Mouse (Mus musculus): ENCODE data around the gene Rbm43. TPM values are rescaled to one million over a fixed set of nuclear protein-coding genes. Genes with fewer than 3 reads are reported as not detected.

Gene Rbm43
- polyA plus RNA-seq, 1 experiment from 2014 or later, result 19.0 TPM

GRCm38 (mm10) chr2:51953648-51954204, 18.8 kb upstream of the Rbm43 start:
- Histone ChIP-seq H3K4me1 (ENCODE audit: control insufficient read depth, insufficient read depth, low read length) (no peaks in the 10 kb centered on the region), H3K4me2 (replicated peaks; ENCODE audit: low read depth, low read length) (no peak overlapping the region), H3K4me3 (ENCODE audit: low read depth, low read length) (no peak overlapping the region), H3K9ac (replicated peaks; ENCODE audit: low read depth, low read length) (no peak overlapping the region), H3K27ac (ENCODE audit: low read length) (no peak overlapping the region), H3K36me3 (ENCODE audit: control insufficient read depth, insufficient read depth, low read length) (no peaks in the 10 kb centered on the region), H3K27me3 (ENCODE audit: control insufficient read depth, insufficient read depth, low read length) (no peaks in the 10 kb centered on the region), H3K9me3 (ENCODE audit: control insufficient read depth, low read depth, low read length) (no peaks in the 10 kb centered on the region)
- ATAC-seq (ENCODE audit: insufficient number of reproducible peaks, insufficient read depth, low FRiP score, low read depth), result no peak
- WGBS, result 84% methylated on average over 7 of the region's 7 CpGs

DNA sequence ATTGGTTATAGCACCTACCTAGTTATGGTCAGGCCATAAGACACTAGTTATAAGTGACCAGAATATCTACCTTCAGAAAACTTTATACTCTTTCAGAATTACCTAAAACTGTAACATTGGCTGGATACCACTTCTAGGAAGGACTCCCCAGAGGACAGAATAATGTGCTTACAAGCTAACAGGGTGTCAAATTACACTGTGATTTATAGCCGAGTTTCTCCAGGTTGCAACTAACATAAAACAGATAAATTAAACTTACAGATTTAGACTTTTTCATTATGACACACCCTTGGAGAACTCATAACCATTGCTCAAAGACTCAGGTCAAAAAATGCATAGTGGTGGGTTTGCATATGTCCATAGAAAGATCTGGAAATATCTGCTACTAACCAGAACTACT, 15.9 kb upstream of the Rbm43 start:
- Histone ChIP-seq H3K27me3 (ENCODE audit: control insufficient read depth, insufficient read depth, low read length) (no peaks in the 10 kb centered on the region), H3K9me3 (ENCODE audit: control insufficient read depth, low read depth, low read length) (no peaks in the 10 kb centered on the region), H3K9ac (replicated peaks; ENCODE audit: low read depth, low read length) (no peak overlapping the region), H3K36me3 (ENCODE audit: control insufficient read depth, insufficient read depth, low read length) (no peaks in the 10 kb centered on the region), H3K4me2 (replicated peaks; ENCODE audit: low read depth, low read length) (no peak overlapping the region), H3K27ac (ENCODE audit: low read length) (no peak overlapping the region), H3K4me1 (ENCODE audit: control insufficient read depth, insufficient read depth, low read length) (no peaks in the 10 kb centered on the region), H3K4me3 (ENCODE audit: low read depth, low read length) (no peak overlapping the region)
- no peak for ATAC-seq (ENCODE audit: insufficient number of reproducible peaks, insufficient read depth, low FRiP score, low read depth)
- 30% methylated on average over 1 of the region's 1 CpGs for WGBS

- Histone ChIP-seq H3K9me3 (ENCODE audit: control insufficient read depth, low read depth, low read length) (no peaks in the 10 kb centered on the region), H3K4me2 (replicated peaks; ENCODE audit: low read depth, low read length) (no peak overlapping the region), H3K27me3 (ENCODE audit: control insufficient read depth, insufficient read depth, low read length) (no peaks in the 10 kb centered on the region), H3K9ac (replicated peaks; ENCODE audit: low read depth, low read length) (no peak overlapping the region), H3K4me1 (ENCODE audit: control insufficient read depth, insufficient read depth, low read length) (no peaks in the 10 kb centered on the region), H3K36me3 (ENCODE audit: control insufficient read depth, insufficient read depth, low read length) (no peaks in the 10 kb centered on the region), H3K27ac (ENCODE audit: low read length) (no peak overlapping the region), H3K4me3 (ENCODE audit: low read depth, low read length) (no peak overlapping the region)
- ATAC-seq (ENCODE audit: insufficient number of reproducible peaks, insufficient read depth, low FRiP score, low read depth), result no peak
- WGBS, result 61% methylated on average over 6 of the region's 6 CpGs
Measured at GRCm38 (mm10) chr2:51948105-51948830, 13.3 kb upstream of the Rbm43 start.

DNA sequence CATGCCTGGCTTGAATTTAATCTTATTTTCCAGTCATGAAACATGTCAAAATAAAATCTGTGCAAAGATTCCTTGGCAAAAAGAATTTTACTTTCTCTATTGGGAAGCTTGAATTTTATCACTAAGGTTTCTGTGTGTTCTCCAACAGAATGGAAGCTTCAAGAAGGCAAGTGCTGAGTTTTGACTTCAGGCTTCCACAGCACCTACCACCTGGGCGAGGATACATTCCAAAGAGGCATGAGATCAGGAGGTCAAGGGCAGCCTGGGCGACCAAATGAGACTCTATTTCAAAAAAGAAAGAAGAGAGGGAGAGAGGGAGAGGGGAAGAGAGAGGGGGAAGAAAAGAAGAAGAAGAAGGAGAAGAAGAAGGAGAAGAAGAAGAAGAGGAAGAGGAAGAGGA, 10.8 kb upstream of the Rbm43 start:
- H3K36me3 ChIP-seq (ENCODE audit: control insufficient read depth, insufficient read depth, low read length), result no peaks in the 10 kb centered on the region
- no peaks in the 10 kb centered on the region for H3K9me3 ChIP-seq (ENCODE audit: control insufficient read depth, low read depth, low read length)
- H3K27me3 ChIP-seq (ENCODE audit: control insufficient read depth, insufficient read depth, low read length), result no peaks in the 10 kb centered on the region
- no peaks in the 10 kb centered on the region for H3K4me1 ChIP-seq (ENCODE audit: control insufficient read depth, insufficient read depth, low read length)
- no peak overlapping the region for H3K4me3 ChIP-seq (ENCODE audit: low read depth, low read length)
- no peak for ATAC-seq (ENCODE audit: insufficient number of reproducible peaks, insufficient read depth, low FRiP score, low read depth)
- H3K4me2 ChIP-seq (replicated peaks; ENCODE audit: low read depth, low read length), result no peak overlapping the region
- 55% methylated on average over 2 of the region's 2 CpGs for WGBS
- no peak overlapping the region for H3K27ac ChIP-seq (ENCODE audit: low read length)
- H3K9ac ChIP-seq (replicated peaks; ENCODE audit: low read depth, low read length), result no peak overlapping the region

DNA sequence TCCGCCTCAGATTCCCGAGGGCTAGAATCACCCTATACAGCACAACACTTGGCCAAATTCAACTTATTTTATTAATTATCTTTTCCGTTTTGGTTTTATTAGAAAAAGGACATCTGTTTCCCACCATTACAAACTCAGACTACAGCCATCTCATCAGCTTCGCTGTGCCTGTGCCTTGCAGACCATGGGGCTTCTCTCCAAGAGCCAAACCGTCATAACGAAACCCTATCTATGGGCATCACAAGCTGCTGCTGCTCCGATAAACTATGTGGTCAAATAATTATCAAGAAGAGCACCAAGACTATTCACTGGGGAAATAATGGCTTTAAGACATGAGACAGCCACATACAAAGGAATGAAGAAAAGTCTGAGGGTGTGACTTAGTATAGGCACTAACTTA, 6.9 kb upstream of the Rbm43 start:
- no peak for ATAC-seq (ENCODE audit: insufficient number of reproducible peaks, insufficient read depth, low FRiP score, low read depth)

GRCm38 (mm10) chr2:51938750-51939149, 3.8 kb upstream of the Rbm43 start:
- 62% methylated on average over 3 of the region's 3 CpGs for WGBS
- no peaks in the 10 kb centered on the region for H3K9me3 ChIP-seq (ENCODE audit: control insufficient read depth, low read depth, low read length)
- no peak overlapping the region for H3K9ac ChIP-seq (replicated peaks; ENCODE audit: low read depth, low read length)
- H3K4me2 ChIP-seq (replicated peaks; ENCODE audit: low read depth, low read length), result no peak overlapping the region
- ATAC-seq (ENCODE audit: insufficient number of reproducible peaks, insufficient read depth, low FRiP score, low read depth), result no peak
- 0 out of 2 replicates have a peak, but pooled peaks cover 5% of the 10 kb centered on the region for H3K4me1 ChIP-seq (ENCODE audit: control insufficient read depth, insufficient read depth, low read length)
- no peak overlapping the region for H3K4me3 ChIP-seq (ENCODE audit: low read depth, low read length)
- no peaks in the 10 kb centered on the region for H3K36me3 ChIP-seq (ENCODE audit: control insufficient read depth, insufficient read depth, low read length)
- H3K27ac ChIP-seq (ENCODE audit: low read length), result no peak overlapping the region
- H3K27me3 ChIP-seq (ENCODE audit: control insufficient read depth, insufficient read depth, low read length), result no peaks in the 10 kb centered on the region

More for the DNA sequence above, 6.9 kb upstream of the Rbm43 start:
- Histone ChIP-seq H3K27me3 (ENCODE audit: control insufficient read depth, insufficient read depth, low read length) (no peaks in the 10 kb centered on the region), H3K36me3 (ENCODE audit: control insufficient read depth, insufficient read depth, low read length) (no peaks in the 10 kb centered on the region), H3K4me1 (ENCODE audit: control insufficient read depth, insufficient read depth, low read length) (no peaks in the 10 kb centered on the region), H3K9me3 (ENCODE audit: control insufficient read depth, low read depth, low read length) (no peaks in the 10 kb centered on the region), H3K4me2 (replicated peaks; ENCODE audit: low read depth, low read length) (no peak overlapping the region), H3K9ac (replicated peaks; ENCODE audit: low read depth, low read length) (no peak overlapping the region), H3K4me3 (ENCODE audit: low read depth, low read length) (no peak overlapping the region), H3K27ac (ENCODE audit: low read length) (no peak overlapping the region)
- WGBS, result 89% methylated on average over 7 of the region's 7 CpGs

DNA sequence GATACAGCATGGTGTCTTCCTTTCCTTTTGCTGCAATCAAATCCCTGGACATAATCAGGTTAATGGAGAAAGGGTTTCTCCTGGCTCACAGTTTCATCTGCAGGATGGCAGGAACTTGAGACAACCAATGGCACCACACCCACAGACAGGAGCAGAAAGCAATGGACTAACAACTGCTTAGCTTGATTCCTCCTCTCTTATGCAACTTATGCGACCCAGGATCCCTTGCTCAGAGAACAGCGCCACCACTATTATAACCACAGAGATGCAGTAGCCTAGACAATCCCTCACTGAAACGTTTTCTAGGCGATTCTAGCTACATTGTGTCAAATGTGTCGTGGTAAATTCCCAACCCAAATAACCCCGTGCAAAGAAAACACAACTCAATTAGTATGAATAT, 2.0 kb upstream of the Rbm43 start:
- H3K4me2 ChIP-seq (replicated peaks; ENCODE audit: low read depth, low read length), result no peak overlapping the region
- no peak overlapping the region for H3K27ac ChIP-seq (ENCODE audit: low read length)
- no peak for ATAC-seq (ENCODE audit: insufficient number of reproducible peaks, insufficient read depth, low FRiP score, low read depth)
- WGBS, result 70% methylated on average over 6 of the region's 6 CpGs
- no peak overlapping the region for H3K9ac ChIP-seq (replicated peaks; ENCODE audit: low read depth, low read length)
- no peak overlapping the region for H3K4me3 ChIP-seq (ENCODE audit: low read depth, low read length)
- H3K4me1 ChIP-seq (ENCODE audit: control insufficient read depth, insufficient read depth, low read length), result 0 out of 2 replicates have a peak, but pooled peaks cover 5% of the 10 kb centered on the region
- no peaks in the 10 kb centered on the region for H3K9me3 ChIP-seq (ENCODE audit: control insufficient read depth, low read depth, low read length)
- H3K27me3 ChIP-seq (ENCODE audit: control insufficient read depth, insufficient read depth, low read length), result no peaks in the 10 kb centered on the region
- H3K36me3 ChIP-seq (ENCODE audit: control insufficient read depth, insufficient read depth, low read length), result no peaks in the 10 kb centered on the region

- Histone ChIP-seq H3K27me3 (ENCODE audit: control insufficient read depth, insufficient read depth, low read length) (no peaks in the 10 kb centered on the region), H3K9me3 (ENCODE audit: control insufficient read depth, low read depth, low read length) (no peaks in the 10 kb centered on the region), H3K4me2 (replicated peaks; ENCODE audit: low read depth, low read length) (no peak overlapping the region), H3K27ac (ENCODE audit: low read length) (no peak overlapping the region), H3K4me3 (ENCODE audit: low read depth, low read length) (no peak overlapping the region), H3K9ac (replicated peaks; ENCODE audit: low read depth, low read length) (no peak overlapping the region), H3K4me1 (ENCODE audit: control insufficient read depth, insufficient read depth, low read length) (0 out of 2 replicates have a peak, but pooled peaks cover 5% of the 10 kb centered on the region), H3K36me3 (ENCODE audit: control insufficient read depth, insufficient read depth, low read length) (no peaks in the 10 kb centered on the region)
- 86% methylated on average over 3 of the region's 3 CpGs for WGBS
- ATAC-seq (ENCODE audit: insufficient number of reproducible peaks, insufficient read depth, low FRiP score, low read depth), result no peak
Measured at GRCm38 (mm10) chr2:51936585-51936984, 1.6 kb upstream of the Rbm43 start.

Measured in stomach, embryonic 14.5 days (tissue).